Mouse (Mus musculus) heart, embryonic 11.5 days (tissue): ENCODE measurements around the gene Pou1f1. TPM values are rescaled to one million over a fixed set of nuclear protein-coding genes. Genes with fewer than 3 reads are reported as not detected.

ENCODE experiments used
- ATAC-seq: fragments of 200-750 bp; cut with Nextera tagmentation; replicated peaks from 2 replicates; pipeline ENCODE4 v1.8.0; 2017; ENCODE audit warnings: moderate library complexity; ENCODE audit not compliant: insufficient number of reproducible peaks, low FRiP score, low TSS enrichment
- H3K27ac ChIP-seq: fragments of 300-500 bp; sonication (generic); 2 replicates; pipeline ENCODE4 v1.5.1; 2014; ENCODE audit warnings: mild to moderate bottlenecking, low read depth, low read length
- H3K27me3 ChIP-seq: fragments of 300-500 bp; sonication (generic); 2 replicates; pipeline ENCODE4 v1.6.1; 2014; ENCODE audit warnings: mild to moderate bottlenecking, low read length, mixed read lengths; ENCODE audit not compliant: control insufficient read depth, insufficient read depth
- H3K36me3 ChIP-seq: fragments of 300-500 bp; sonication (generic); 2 replicates; pipeline ENCODE4 v1.6.1; 2014; ENCODE audit warnings: mild to moderate bottlenecking, low read length, moderate library complexity, mixed read lengths; ENCODE audit not compliant: control insufficient read depth, insufficient read depth
- H3K4me1 ChIP-seq: fragments of 300-500 bp; sonication (generic); 2 replicates; pipeline ENCODE4 v1.6.1; 2014; ENCODE audit warnings: low read length; ENCODE audit not compliant: control insufficient read depth, insufficient read depth
- H3K4me2 ChIP-seq: fragments of 300-500 bp; sonication (generic); 2 replicates; pipeline ENCODE4 v1.6.1; 2014; ENCODE audit warnings: mild to moderate bottlenecking, moderate library complexity
- H3K4me3 ChIP-seq: fragments of 300-500 bp; sonication (generic); 2 replicates; pipeline ENCODE4 v1.5.1; 2014; ENCODE audit warnings: low read depth, low read length
- H3K9ac ChIP-seq: fragments of 300-500 bp; sonication (generic); 2 replicates; pipeline ENCODE4 v1.6.1; 2014; ENCODE audit warnings: mild to moderate bottlenecking, low read depth, low read length, moderate library complexity
- H3K9me3 ChIP-seq: fragments of 300-500 bp; sonication (generic); replicated peaks from 2 replicates; pipeline ENCODE4 v1.6.1; 2016; ENCODE audit warnings: low read length; ENCODE audit not compliant: control insufficient read depth
- WGBS: fragments of 180-500 bp; shearing (Covaris S2); extraction: QIAGEN DNeasy Blood & Tissue Kit; methylation state at CpG from one replicate; pipeline ENCODE4 v1.1.7; 2014; ENCODE audit not compliant: insufficient replicate concordance; 5-methylcytosine and 5-hydroxymethylcytosine counted together
- polyA plus RNA-seq: library from polyadenylated mRNA; unstranded; fragments of >200 nt; fragmentation: Nextera tagmentation; extraction: Ambion mirVana; gene quantifications from 2 replicates; pipeline ENCODE4 v1.2.1, GENCODE M21; 2014

The Pou1f1 gene
- polyA plus RNA-seq, 1 experiment from 2014 or later = not detected

DNA sequence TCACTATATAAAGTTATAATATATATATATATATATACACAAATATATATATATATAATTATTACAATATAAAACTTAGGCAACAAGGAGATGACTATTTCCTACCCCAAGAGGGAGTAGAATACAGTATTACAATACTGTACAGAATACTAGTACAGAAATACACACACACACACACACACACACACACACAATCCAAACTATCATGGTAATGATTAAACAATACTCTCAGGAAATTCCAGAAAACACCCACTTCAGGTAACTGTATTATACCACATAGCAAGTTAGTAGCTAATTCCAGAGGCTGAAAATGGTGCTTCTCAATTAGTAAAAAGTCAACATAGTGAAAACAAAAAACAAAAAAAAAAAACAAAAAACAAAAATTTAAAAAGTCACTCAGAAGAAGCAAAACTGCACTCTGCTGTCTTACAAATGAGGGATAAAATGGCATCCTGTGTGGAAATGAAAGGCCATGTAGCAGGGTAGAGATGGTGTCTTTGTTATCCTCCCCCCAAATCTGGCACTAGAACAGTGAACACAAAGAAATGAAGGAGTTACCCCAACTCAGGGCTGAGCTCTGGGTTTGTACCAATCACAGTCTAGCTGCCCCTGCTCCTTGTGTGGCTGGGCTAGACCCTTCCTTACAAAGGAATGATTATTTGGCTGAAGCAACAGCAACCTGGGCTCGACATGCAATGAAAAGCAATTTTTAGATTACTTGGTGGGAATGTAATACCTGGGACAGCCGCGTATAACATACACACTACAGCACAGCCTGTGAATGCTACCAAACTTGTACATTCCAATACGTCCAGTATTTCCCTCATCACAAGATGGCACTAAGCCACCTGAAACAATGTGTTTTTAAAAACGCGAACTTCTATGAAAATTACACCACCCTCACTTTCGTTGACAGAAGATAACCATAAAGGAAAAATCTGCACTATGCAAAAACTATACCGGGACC, 41.0 kb downstream of the Pou1f1 start:
- peak overlapping the region; percentile 86 for H3K4me2 ChIP-seq
- H3K27me3 ChIP-seq = no peaks in the 10 kb centered on the region
- H3K9me3 ChIP-seq = no peaks in the 10 kb centered on the region
- H3K36me3 ChIP-seq = no peaks in the 10 kb centered on the region
- H3K4me1 ChIP-seq = no peaks in the 10 kb centered on the region
- H3K27ac ChIP-seq = no peak overlapping the region
- H3K4me3 ChIP-seq = peak overlapping the region; percentile 97
- peak overlapping the region; percentile 92 for H3K9ac ChIP-seq
- no peak for ATAC-seq
- WGBS = 18% methylated on average over 8 of the region's 8 CpGs

DNA sequence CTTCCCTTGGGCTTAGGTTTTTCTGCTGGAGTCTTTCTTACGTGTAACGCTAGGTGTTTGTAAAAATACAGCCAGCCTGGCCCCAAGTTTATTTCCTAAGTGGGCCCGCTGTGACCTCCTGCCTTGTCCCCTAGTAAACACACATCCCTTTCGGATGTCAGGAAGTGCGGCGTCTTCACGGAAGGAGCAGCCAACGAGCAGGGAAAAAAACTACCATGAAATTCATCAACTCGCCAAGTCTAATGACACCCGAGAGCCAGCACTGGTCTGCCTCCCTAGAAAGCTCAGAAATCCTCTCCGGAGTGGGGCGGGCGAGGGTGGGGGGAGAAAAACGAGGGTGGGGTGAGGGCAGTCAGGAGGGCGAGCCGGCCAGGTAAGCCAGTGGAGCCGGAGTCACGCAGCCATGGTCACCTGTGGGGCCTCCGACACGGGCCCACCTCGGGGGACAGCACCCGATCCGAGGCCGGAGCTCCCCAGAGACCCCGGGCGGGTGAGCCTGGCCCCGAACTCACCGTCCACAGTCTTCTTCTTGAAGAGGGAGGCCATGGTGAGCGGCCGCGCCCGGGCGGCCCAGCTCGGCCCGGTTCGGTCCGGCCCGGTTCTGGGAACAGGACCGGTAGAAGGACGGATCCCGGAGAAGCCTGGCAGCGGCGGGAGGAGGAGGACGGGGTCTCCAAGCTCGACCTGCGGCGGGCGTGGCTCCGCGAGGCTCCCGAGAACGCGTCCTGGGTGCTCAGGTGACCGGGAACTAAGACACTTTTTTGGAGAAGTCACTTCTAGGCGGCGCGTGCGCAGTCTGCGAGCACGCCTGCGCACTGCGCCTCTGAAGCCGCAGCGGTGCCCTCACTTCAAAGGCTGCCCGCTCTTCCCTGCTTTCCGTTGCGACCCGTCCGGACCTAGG, 41.9 kb downstream of the Pou1f1 start, which contains the start of gene Chmp2b:
Gene Chmp2b, minus strand, starts transcription at position 764 of the 901 bp plus-strand sequence.
- Histone ChIP-seq H3K9me3 (no peaks in the 10 kb centered on the region), H3K27me3 (no peaks in the 10 kb centered on the region), H3K4me3 (peak within 1 kb of the TSS; percentile 97), H3K4me1 (no peaks in the 10 kb centered on the region), H3K9ac (peak within 1 kb of the TSS; percentile 92), H3K36me3 (no peaks in the 10 kb centered on the region), H3K4me2 (peak within 1 kb of the TSS; percentile 86), H3K27ac (0 out of 2 replicates have a peak within 1 kb of the TSS, but pooled peaks have one; percentile 6)
- under 1% methylated on average over 68 of the region's 69 CpGs for WGBS
- peak; percentile 85 for ATAC-seq

DNA sequence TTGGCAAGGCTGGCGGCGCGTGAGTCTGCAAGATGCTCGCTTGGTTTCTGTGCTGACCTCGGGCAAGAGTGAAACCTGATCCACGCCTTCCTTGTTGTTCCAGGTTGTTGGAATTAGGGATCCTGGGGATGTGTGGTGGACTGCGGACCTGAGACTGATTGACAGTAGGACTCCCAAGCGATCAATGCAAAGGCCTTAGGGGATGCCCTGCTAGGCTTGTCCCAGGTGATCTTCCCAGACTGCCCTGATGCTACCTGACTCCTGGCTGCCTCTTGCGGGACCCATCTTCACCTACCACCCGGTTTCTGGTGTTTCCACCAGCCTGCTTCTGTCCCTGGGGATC, 42.5 kb downstream of the Pou1f1 start:
- peak overlapping the region; percentile 92 for H3K9ac ChIP-seq
- no peaks in the 10 kb centered on the region for H3K27me3 ChIP-seq
- 0% methylated on average over 10 of the region's 10 CpGs for WGBS
- no peaks in the 10 kb centered on the region for H3K36me3 ChIP-seq
- no peak overlapping the region for H3K27ac ChIP-seq
- peak overlapping the region; percentile 97 for H3K4me3 ChIP-seq
- H3K9me3 ChIP-seq = no peaks in the 10 kb centered on the region
- peak; percentile 66 for ATAC-seq
- peak overlapping the region; percentile 86 for H3K4me2 ChIP-seq
- no peaks in the 10 kb centered on the region for H3K4me1 ChIP-seq

DNA sequence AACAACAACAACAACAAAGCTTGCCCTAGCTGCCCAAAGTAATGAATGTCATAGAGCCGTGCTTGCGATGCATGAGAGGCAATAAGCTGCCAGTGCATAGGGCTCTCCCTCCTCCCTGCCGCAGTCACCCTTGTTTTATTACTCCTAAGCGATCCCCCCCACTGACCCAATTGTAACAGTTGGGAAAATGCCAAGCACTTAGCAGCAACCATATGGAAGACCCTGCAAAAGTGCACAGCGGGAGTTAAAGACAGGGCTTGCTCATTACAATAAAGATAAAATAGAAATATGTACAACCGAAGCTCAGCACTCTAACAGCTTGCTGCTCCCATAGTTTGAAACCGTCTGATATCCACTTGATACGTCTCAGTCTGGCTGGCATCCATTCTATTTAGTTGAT, 44.0 kb downstream of the Pou1f1 start:
- Histone ChIP-seq H3K27ac (no peak overlapping the region), H3K36me3 (no peaks in the 10 kb centered on the region), H3K4me2 (no peak overlapping the region), H3K27me3 (no peaks in the 10 kb centered on the region), H3K4me3 (no peak overlapping the region), H3K4me1 (no peaks in the 10 kb centered on the region), H3K9ac (no peak overlapping the region), H3K9me3 (no peaks in the 10 kb centered on the region)
- WGBS = 84% methylated on average over 8 of the region's 8 CpGs
- ATAC-seq = no peak

DNA sequence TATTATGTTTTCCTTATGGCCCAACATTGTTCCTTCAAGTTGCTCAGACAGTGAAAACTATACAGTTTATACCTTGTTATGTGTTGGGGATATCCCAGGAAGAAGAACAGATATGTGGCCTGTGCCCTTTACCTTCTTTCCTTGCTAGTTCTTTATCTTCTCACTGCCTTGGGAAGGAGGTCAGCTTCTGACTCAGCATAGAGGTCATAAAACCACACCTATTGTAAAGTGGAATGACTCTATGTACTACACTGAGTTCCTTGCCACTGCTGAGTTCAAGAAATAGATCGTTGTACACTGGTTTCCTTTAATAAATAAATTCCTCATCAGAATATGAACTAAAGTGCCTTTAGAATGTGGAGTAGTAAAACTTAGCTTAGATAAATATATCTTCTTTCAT, 44.6 kb downstream of the Pou1f1 start:
- WGBS = 88% methylated on average over 1 of the region's 1 CpGs
- H3K27me3 ChIP-seq = no peaks in the 10 kb centered on the region
- no peak overlapping the region for H3K27ac ChIP-seq
- ATAC-seq = no peak
- H3K4me1 ChIP-seq = no peaks in the 10 kb centered on the region
- H3K4me3 ChIP-seq = no peak overlapping the region
- no peak overlapping the region for H3K9ac ChIP-seq
- H3K9me3 ChIP-seq = no peaks in the 10 kb centered on the region
- H3K4me2 ChIP-seq = no peak overlapping the region
- H3K36me3 ChIP-seq = no peaks in the 10 kb centered on the region

DNA sequence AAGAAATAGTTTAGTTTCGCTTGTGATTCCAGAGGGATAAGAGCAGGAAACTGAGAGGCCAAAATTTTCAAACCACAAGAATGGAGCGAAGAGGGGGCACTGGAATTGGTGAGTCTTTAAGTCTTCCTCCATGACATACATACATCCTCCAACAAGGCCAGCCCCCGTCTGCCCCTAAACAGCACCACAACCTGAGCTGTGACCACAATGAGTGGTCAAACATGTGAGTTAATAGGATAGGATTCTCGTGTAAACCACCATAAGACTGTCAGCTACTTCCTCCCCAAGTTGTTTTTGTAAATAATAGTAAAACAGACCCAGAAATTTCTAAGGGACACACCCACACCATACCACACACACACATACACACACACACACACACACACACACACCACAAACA, 48.5 kb downstream of the Pou1f1 start:
- 69% methylated on average over 4 of the region's 4 CpGs for WGBS
- Histone ChIP-seq H3K27ac (no peak overlapping the region), H3K4me1 (no peaks in the 10 kb centered on the region), H3K36me3 (no peaks in the 10 kb centered on the region), H3K27me3 (no peaks in the 10 kb centered on the region), H3K9ac (no peak overlapping the region), H3K9me3 (no peaks in the 10 kb centered on the region), H3K4me3 (no peak overlapping the region), H3K4me2 (no peak overlapping the region)
- no peak for ATAC-seq

- H3K4me2 ChIP-seq = no peak overlapping the region
- no peak overlapping the region for H3K27ac ChIP-seq
- no peak overlapping the region for H3K4me3 ChIP-seq
- 62% methylated on average over 6 of the region's 6 CpGs for WGBS
- no peak for ATAC-seq
- H3K36me3 ChIP-seq = no peaks in the 10 kb centered on the region
- H3K9me3 ChIP-seq = no peaks in the 10 kb centered on the region
- no peaks in the 10 kb centered on the region for H3K4me1 ChIP-seq
- no peak overlapping the region for H3K9ac ChIP-seq
- no peaks in the 10 kb centered on the region for H3K27me3 ChIP-seq
Observed at GRCm38 (mm10) chr16:65577298-65578029, 57.2 kb downstream of the Pou1f1 start.
